Mouse (Mus musculus) liver, adult 2 months (tissue): ENCODE results near the gene Nccrp1.

Source experiments
- CTCF ChIP-seq: fragments of 200-500 bp; IDR thresholded peaks from 2 replicates; pipeline ENCODE4 v1.5.1; 2011; ENCODE audit warnings: low read depth, low read length, control low read depth
- POLR2A ChIP-seq: fragments of 200-500 bp; IDR thresholded peaks from 2 replicates; pipeline ENCODE4 v1.6.1; 2011; ENCODE audit warnings: low read length, control low read depth; ENCODE audit not compliant: insufficient read depth; ENCODE audit errors: extremely low read depth

- TF ChIP-seq CTCF (peak; percentile 65), POLR2A (no peak)
These were observed 21.2 kb upstream of the Nccrp1 start for GRCm38 (mm10) chr7:28568253-28568652.
